Mouse (Mus musculus): ENCODE data around the gene Dgcr2.

- peak; percentile 58 for TF ChIP-seq CTCF (IDR thresholded peaks at IDR 0.05; ENCODE audit: extremely low read depth, insufficient read length, insufficient replicate concordance, low read depth, low read length)
- peak; percentile 68 for TF ChIP-seq POLR2A (IDR thresholded peaks at IDR 0.05; ENCODE audit: low read depth, low read length)
Measured at GRCm38 (mm10) chr16:17921325-17922162, 23.2 kb upstream of the Dgcr2 start.

Measured in small intestine, adult 2 months (tissue).